Mouse (Mus musculus) effector memory CD4-positive, alpha-beta T cell, adult 5 months (primary cell): ENCODE data around the gene Mettl2. TPM values are rescaled to one million over a fixed set of nuclear protein-coding genes. Genes with fewer than 3 reads are reported as not detected.

Source experiments
- polyA plus RNA-seq: library from polyadenylated mRNA; unstranded; fragments of 100-300 nt; shearing (Covaris generic); gene quantifications from one replicate; pipeline ENCODE4 v1.2.1, GENCODE M21; 2017

Gene Mettl2
- polyA plus RNA-seq, result 19.5 TPM

GRCm38 (mm10) chr11:105125735-105126519, at the start of gene Mettl2:
TSS of gene Mettl2 (plus strand) at chr11:105126425.

GRCm38 (mm10) chr11:105146593-105146992, 20.4 kb downstream of the Mettl2 start, which contains the start of gene Gm10842:
TSS of gene Gm10842 (plus strand) at chr11:105146893.

GRCm38 (mm10) chr11:105178516-105178915, 52.3 kb downstream of the Mettl2 start, which contains the start of gene Tlk2:
TSS of gene Tlk2 (plus strand) at chr11:105178807.

Other genes with a start within 250 kb of the Mettl2 start
- not detected for gene Efcab3, start 62.8 kb upstream of the Mettl2 start, polyA plus RNA-seq
- gene Gm10842, start 20.5 kb downstream of the Mettl2 start, polyA plus RNA-seq, result not detected
- 31.5 TPM for gene Tlk2, start 52.4 kb downstream of the Mettl2 start, polyA plus RNA-seq
- not detected for gene Mrc2, start 166.2 kb downstream of the Mettl2 start, polyA plus RNA-seq